Mouse (Mus musculus) embryonic fibroblast, embryonic 13.5 days (primary cell): ENCODE data around the gene Magt1. TPM values are rescaled to one million over a fixed set of nuclear protein-coding genes. Genes with fewer than 3 reads are reported as not detected.
A peak's percentile ranks its signal among the peaks of the same experiment; 100 is the strongest.

Experiments
- H3K27ac ChIP-seq: 2 replicates; pipeline ENCODE4 v1.5.1; 2012; ENCODE audit warnings: low read length, control low read depth, inconsistent platforms; ENCODE audit not compliant: insufficient read depth
- H3K4me1 ChIP-seq: 2 replicates; pipeline ENCODE4 v1.6.1; 2011; ENCODE audit warnings: low read length; ENCODE audit not compliant: control insufficient read depth, insufficient read depth
- H3K4me3 ChIP-seq: 2 replicates; pipeline ENCODE4 v1.5.1; 2011; ENCODE audit warnings: mild to moderate bottlenecking, control low read depth, low read length; ENCODE audit not compliant: insufficient read depth
- CTCF ChIP-seq: IDR thresholded peaks from 2 replicates; pipeline ENCODE4 v1.5.1; 2011; ENCODE audit warnings: mild to moderate bottlenecking, control low read depth, low read length, moderate library complexity, borderline replicate concordance; ENCODE audit not compliant: insufficient read depth
- POLR2A ChIP-seq: IDR thresholded peaks from 2 replicates; pipeline ENCODE4 v1.6.1; 2011; ENCODE audit warnings: low read depth, mild to moderate bottlenecking, control low read depth, low read length, moderate library complexity
- polyA plus RNA-seq: library from polyadenylated mRNA; stranded (reverse); fragments of >200 nt; gene quantifications from 2 replicates; pipeline ENCODE4 v1.2.4, GENCODE M21; 2011; ENCODE audit warnings: low read depth; ENCODE audit not compliant: missing spikeins, insufficient read length

Magt1 gene
- polyA plus RNA-seq, result 89.4 and 89.8 TPM in 2 replicates

GRCm38 (mm10) chrX:106011465-106012159, at the start of gene Magt1:
TSS of gene Magt1 (minus strand) at chrX:106011906.
- peak within 1 kb of the TSS; percentile 99 for H3K4me3 ChIP-seq
- peak within 1 kb of the TSS; percentile 95 for H3K27ac ChIP-seq
- no peaks in the 10 kb centered on the region for H3K4me1 ChIP-seq
- TF ChIP-seq CTCF (no peak), POLR2A (peak; percentile 91)

- H3K4me3 ChIP-seq, result no peak overlapping the region
- no peaks in the 10 kb centered on the region; the same call in 1 of the 2 replicates for H3K4me1 ChIP-seq
- TF ChIP-seq POLR2A (no peak), CTCF (no peak)
- no peak overlapping the region for H3K27ac ChIP-seq
Observed at GRCm38 (mm10) chrX:106048191-106048590, 36.5 kb upstream of the Magt1 start.

GRCm38 (mm10) chrX:106045928-106046327, 34.2 kb upstream of the Magt1 start:
- H3K4me3 ChIP-seq, result no peak overlapping the region
- no peak overlapping the region for H3K27ac ChIP-seq
- no peak for TF ChIP-seq POLR2A
- TF ChIP-seq CTCF, result no peak
- no peaks in the 10 kb centered on the region; the same call in 1 of the 2 replicates for H3K4me1 ChIP-seq

- no peak overlapping the region for H3K4me3 ChIP-seq
- TF ChIP-seq CTCF (no peak), POLR2A (no peak)
- H3K27ac ChIP-seq, result no peak overlapping the region
- H3K4me1 ChIP-seq, result no peaks in the 10 kb centered on the region; the same call in 1 of the 2 replicates
Observed at GRCm38 (mm10) chrX:106045455-106045854, 33.7 kb upstream of the Magt1 start.

DNA sequence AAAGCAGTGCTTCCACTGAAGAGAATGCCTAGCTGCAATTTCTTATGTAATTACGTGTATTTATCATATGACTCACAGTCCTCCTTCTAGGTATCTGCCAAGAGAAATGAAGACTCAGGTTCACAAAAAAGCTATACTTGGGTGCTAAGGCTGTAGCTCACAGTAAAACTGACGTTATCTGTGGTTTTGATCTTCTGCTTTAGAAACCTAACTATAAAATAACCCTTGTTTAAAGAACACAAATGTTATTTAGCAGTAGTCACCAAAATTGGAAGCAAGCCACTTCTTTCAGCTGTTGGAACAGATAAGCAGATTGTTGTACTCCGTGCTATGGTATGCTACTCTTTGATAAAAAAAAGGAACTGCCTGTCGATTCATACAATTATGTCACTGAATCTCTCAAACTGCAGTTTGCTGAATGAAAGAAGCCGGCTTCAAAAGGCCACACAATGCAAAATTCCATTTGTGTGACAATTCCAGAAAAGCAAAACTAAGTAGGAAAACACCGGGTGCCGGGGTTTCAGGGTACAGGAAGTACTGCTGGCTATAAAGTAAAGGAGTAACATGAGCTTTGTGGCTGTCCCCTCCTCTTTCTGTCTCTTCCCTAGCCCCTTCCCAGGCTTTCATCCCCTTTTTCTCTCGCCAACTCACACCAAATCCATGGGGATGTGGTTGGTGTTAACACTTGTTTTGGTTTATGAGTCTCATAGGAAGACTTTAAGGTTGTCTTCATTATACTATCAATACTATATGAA, 32.3 kb upstream of the Magt1 start:
- peak overlapping the region; percentile 34 for H3K27ac ChIP-seq
- TF ChIP-seq CTCF (no peak), POLR2A (no peak)
- no peak overlapping the region; the same call in 1 of the 2 replicates for H3K4me3 ChIP-seq
- no peaks in the 10 kb centered on the region; the same call in 1 of the 2 replicates for H3K4me1 ChIP-seq

DNA sequence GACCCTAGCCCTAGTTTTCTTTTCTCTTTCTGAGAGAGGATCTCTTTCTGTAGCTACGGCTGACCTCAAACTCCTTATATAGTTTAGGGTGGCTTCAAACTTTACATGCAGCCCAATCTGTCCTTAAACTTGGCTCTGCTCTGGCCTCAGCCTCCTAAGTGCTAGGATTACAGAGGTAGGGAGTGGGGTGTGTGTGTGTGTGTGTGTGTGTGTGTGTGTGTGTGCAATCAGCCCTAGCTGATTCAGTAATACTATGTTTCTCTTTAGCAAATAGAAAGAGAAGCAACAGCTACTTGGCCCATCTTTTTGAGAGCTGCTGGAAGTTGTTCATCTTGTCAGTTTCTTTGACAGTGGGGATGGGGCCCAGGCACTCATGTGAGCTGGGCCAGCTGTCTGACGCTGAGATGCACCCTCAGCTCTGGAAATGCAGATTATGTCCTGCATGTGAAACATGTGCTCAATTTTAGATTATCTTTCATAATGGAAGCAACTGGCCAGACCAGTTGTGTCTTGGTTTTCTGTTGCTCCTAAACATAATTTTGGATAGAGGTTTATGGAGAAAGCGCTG, 25.6 kb upstream of the Magt1 start:
- Histone ChIP-seq H3K4me1 (no peaks in the 10 kb centered on the region), H3K27ac (no peak overlapping the region), H3K4me3 (no peak overlapping the region)
- TF ChIP-seq CTCF, result no peak
- TF ChIP-seq POLR2A, result no peak

DNA sequence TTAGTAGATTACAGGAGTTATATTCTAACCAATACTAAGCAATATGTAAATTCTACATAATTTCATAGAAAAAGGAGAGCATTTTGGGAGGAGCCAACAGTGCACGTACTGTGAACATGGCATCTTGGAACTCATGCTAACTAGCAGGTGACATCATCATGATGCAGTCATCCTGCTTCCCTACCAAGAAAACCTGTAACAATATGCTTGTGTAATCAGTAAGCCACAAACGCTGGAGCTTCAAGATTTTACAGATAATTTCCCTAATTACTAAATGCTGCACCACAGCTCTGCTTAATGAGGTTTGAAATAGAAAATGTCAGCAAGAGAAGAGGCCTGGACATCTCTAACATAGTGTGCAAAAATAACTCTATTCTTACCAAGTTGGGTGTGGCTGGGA, 24.0 kb upstream of the Magt1 start:
- H3K4me3 ChIP-seq, result no peak overlapping the region

DNA sequence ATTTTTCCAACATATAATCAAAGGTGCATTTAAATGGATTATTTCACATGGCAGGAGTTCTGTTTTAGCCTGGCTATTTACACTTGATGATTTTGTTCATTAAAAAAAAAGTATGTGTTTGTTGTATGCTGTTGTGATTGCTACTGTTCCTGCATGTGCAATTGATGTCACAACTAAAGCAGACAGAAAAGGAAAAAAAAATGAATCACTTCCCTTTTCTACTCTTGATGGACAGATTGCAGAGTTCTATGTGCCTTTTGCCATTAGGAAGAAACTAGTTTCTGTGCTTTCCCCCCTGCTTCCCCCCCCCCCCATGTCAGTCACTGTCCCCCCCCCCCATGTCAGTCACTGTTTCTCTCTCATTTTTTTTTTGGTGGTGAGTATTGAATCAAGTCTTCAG, 19.4 kb upstream of the Magt1 start:
- Histone ChIP-seq H3K4me3 (no peak overlapping the region), H3K4me1 (no peaks in the 10 kb centered on the region; the same call in 1 of the 2 replicates), H3K27ac (no peak overlapping the region)
- TF ChIP-seq CTCF, result no peak
- no peak for TF ChIP-seq POLR2A

More for the DNA sequence above, 24.0 kb upstream of the Magt1 start:
- TF ChIP-seq POLR2A (no peak), CTCF (no peak)
- H3K27ac ChIP-seq, result no peak overlapping the region
- no peaks in the 10 kb centered on the region for H3K4me1 ChIP-seq

DNA sequence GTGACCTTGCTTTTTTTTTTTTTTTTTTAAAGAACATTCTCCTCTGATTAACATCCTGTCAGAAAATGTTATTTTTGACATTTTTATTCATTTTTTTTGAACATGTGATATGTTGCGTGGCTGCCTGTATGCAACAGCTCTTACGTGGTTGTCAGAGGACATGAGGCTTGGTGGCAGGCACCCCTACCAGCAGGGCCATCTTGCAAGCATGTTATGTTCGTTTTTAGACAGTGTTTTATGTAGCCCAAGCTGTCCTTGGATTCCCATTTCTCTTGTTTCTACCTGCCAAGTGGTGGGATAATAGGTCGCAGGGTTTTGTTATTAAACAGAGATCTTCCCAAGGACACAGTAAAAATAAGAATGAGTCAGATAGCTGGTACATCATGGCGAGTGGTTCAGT, 18.5 kb upstream of the Magt1 start:
- no peaks in the 10 kb centered on the region; the same call in 1 of the 2 replicates for H3K4me1 ChIP-seq
- H3K27ac ChIP-seq, result no peak overlapping the region
- TF ChIP-seq CTCF (no peak), POLR2A (no peak)
- no peak overlapping the region for H3K4me3 ChIP-seq
